Mouse (Mus musculus): ENCODE measurements around the gene Nell1.

Nell1 gene

GRCm38 (mm10) chr7:50847921-50848320, 873.3 kb downstream of the Nell1 start:
- no peak for DNase-seq (ENCODE audit: low spot score in 2 of 2)

GRCm38 (mm10) chr7:50850271-50850670, 875.6 kb downstream of the Nell1 start:
- no peak for DNase-seq (ENCODE audit: low spot score in 2 of 2)

GRCm38 (mm10) chr7:50870181-50870580, 895.5 kb downstream of the Nell1 start:
- DNase-seq (ENCODE audit: low spot score in 2 of 2): no peak

GRCm38 (mm10) chr7:50887625-50888024, 913.0 kb downstream of the Nell1 start:
- no peak for DNase-seq (ENCODE audit: low spot score in 2 of 2)

GRCm38 (mm10) chr7:50899541-50900088, 925.0 kb downstream of the Nell1 start:
- DNase-seq (ENCODE audit: low spot score in 2 of 2): no peak

All from right cerebral cortex, postnatal 36 days (tissue).